Mouse (Mus musculus) spleen, adult 2 months (tissue): ENCODE results near the gene Serinc1. TPM values are rescaled to one million over a fixed set of nuclear protein-coding genes. Genes with fewer than 3 reads are reported as not detected.

Source experiments
- DNase-seq, 2 experiments: peaks; one replicate each; pipeline versions ENCODE4 v3.0.0 to v3.0.0-alpha.2; 2012 to 2021; ENCODE audit warnings: low spot score in 2 of 2, low read depth in 1 of 2
- H3K27ac ChIP-seq: fragments of 200-500 bp; 2 replicates; pipeline ENCODE4 v1.5.1; 2012; ENCODE audit warnings: low read length, inconsistent platforms; ENCODE audit not compliant: insufficient read depth
- H3K27me3 ChIP-seq: fragments of 200-500 bp; 2 replicates; pipeline ENCODE4 v1.6.1; 2012; ENCODE audit warnings: mild to moderate bottlenecking, moderate library complexity, low read length, inconsistent platforms; ENCODE audit not compliant: control insufficient read depth, insufficient read depth
- H3K36me3 ChIP-seq: fragments of 200-500 bp; 2 replicates; pipeline ENCODE4 v1.6.1; 2012; ENCODE audit warnings: mild to moderate bottlenecking, low read length, inconsistent platforms; ENCODE audit not compliant: control insufficient read depth, insufficient read depth
- H3K4me1 ChIP-seq: fragments of 200-500 bp; 2 replicates; pipeline ENCODE4 v1.6.1; 2011; ENCODE audit warnings: inconsistent platforms; ENCODE audit not compliant: control insufficient read depth, insufficient read depth, insufficient read length
- H3K4me3 ChIP-seq: fragments of 200-500 bp; 2 replicates; pipeline ENCODE4 v1.5.1; 2011; ENCODE audit warnings: mild to moderate bottlenecking, inconsistent platforms; ENCODE audit not compliant: insufficient read depth, insufficient read length; ENCODE audit errors: extremely low read depth
- CTCF ChIP-seq: fragments of 200-500 bp; IDR thresholded peaks from 2 replicates; pipeline ENCODE4 v1.5.1; 2011; ENCODE audit warnings: mild to moderate bottlenecking, inconsistent platforms; ENCODE audit not compliant: insufficient read depth, insufficient read length, insufficient replicate concordance; ENCODE audit errors: extremely low read depth
- POLR2A ChIP-seq: fragments of 200-500 bp; IDR thresholded peaks from 2 replicates; pipeline ENCODE4 v1.6.1; 2011; ENCODE audit warnings: low read depth, low read length, inconsistent platforms
- WGBS: fragments of 180-500 bp; shearing (Covaris S2); methylation state at CpG from one replicate; pipeline ENCODE4 v1.1.7; 2018; 5-methylcytosine and 5-hydroxymethylcytosine counted together
- polyA plus RNA-seq: library from polyadenylated mRNA; depleted of rRNA; stranded (reverse); fragments of >200 nt; gene quantifications from 2 replicates; pipeline ENCODE4 v1.2.3, GENCODE M21; 2012; rRNA removed

The Serinc1 gene
- polyA plus RNA-seq, 1 experiment = 21.6 TPM

- 1% methylated on average over 52 of the region's 52 CpGs for WGBS
- H3K4me1 ChIP-seq = no peaks in the 10 kb centered on the region; the same call in 1 of the 2 replicates
- no peaks in the 10 kb centered on the region for H3K36me3 ChIP-seq
- H3K27ac ChIP-seq = peak within 1 kb of the TSS; percentile 45
- DNase-seq = peak; percentile 87 to 93
- no peak for TF ChIP-seq POLR2A
- TF ChIP-seq CTCF = no peak
- no peaks in the 10 kb centered on the region for H3K27me3 ChIP-seq
- peak within 1 kb of the TSS; percentile 73 for H3K4me3 ChIP-seq
Measured at GRCm38 (mm10) chr10:57485908-57486541, 46.3 kb downstream of the Serinc1 start, which contains the start of gene Hsf2. TSS of gene Hsf2 (plus strand) at chr10:57486385.

- no peak overlapping the region for H3K27ac ChIP-seq
- DNase-seq = no peak
- no peak overlapping the region for H3K4me3 ChIP-seq
- no peaks in the 10 kb centered on the region; the same call in 1 of the 2 replicates for H3K4me1 ChIP-seq
- TF ChIP-seq POLR2A (no peak), CTCF (no peak)
- WGBS = 93% methylated on average over 3 of the region's 3 CpGs
- H3K27me3 ChIP-seq = no peaks in the 10 kb centered on the region
- no peaks in the 10 kb centered on the region for H3K36me3 ChIP-seq
Measured at GRCm38 (mm10) chr10:57484741-57485140, 47.6 kb downstream of the Serinc1 start.

DNA sequence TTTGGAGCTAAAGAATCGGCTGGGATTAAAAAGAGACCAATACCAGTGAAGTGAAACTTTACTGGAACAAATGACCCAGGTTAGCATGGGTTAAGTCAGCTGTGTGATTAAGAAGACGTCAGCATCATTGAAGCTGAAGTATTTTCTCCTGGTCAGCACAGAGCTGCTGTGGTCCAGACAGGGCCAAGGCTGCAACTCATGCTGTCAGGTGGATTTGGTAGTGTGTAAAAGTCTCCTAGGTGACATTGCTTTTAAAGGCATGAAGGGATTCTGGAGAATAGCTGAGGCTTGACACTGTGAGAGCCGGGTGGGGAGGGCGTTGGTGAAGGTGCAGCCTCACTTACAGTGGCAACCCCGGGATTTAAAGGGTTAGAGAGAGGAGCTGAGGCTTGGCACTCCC lies 50.6 kb downstream of the Serinc1 start:
- Histone ChIP-seq H3K36me3 (no peaks in the 10 kb centered on the region), H3K27ac (no peak overlapping the region), H3K4me1 (no peaks in the 10 kb centered on the region), H3K27me3 (no peaks in the 10 kb centered on the region), H3K4me3 (no peak overlapping the region)
- no peak for TF ChIP-seq POLR2A
- TF ChIP-seq CTCF = no peak
- WGBS = 78% methylated on average over 5 of the region's 5 CpGs
- no peak for DNase-seq

DNA sequence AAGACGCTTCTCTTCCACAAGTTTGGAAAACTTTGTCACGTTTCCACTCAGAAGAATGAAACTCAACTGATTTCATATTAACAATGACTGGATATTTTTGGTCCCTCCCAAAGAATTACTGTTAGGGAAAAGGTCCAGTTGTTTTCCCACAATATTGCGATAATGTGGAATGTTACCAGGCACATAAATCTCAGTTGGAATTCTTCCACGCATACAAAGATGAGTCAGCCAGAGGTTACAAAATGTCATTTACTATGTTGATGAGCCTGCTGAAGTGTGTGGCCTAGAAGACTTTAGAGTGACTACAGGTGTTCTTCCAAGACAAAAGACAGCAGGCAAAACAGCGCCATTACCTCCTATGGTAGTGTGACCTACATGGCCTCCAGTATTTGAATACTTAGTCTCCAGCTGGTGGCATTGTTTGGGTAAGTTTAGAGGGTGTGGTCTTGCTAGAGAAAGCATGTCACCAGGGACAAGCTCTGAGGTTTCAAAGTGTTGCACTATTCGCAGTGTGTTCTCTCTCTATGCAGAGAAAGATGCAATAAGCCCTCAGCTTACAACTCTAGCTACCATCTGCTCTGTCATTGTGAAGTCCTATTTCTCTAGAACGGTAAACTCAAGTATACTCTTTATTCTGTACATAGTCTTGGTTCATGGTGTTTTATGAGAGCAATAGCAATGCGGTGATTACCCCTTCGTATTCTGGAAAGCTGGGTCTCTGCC lies 55.0 kb downstream of the Serinc1 start:
- no peaks in the 10 kb centered on the region for H3K4me1 ChIP-seq
- no peaks in the 10 kb centered on the region for H3K27me3 ChIP-seq
- H3K4me3 ChIP-seq = no peak overlapping the region
- no peak for TF ChIP-seq CTCF
- no peak for TF ChIP-seq POLR2A
- H3K27ac ChIP-seq = no peak overlapping the region
- no peak for DNase-seq
- WGBS = 88% methylated on average over 9 of the region's 9 CpGs
- H3K36me3 ChIP-seq = no peaks in the 10 kb centered on the region

Other genes with a start within 250 kb of the Serinc1 start
- gene Hsf2, start 46.1 kb downstream of the Serinc1 start, polyA plus RNA-seq = 1.2 TPM in 2 replicates
- 6.5 and 6.6 TPM in 2 replicates for gene Pkib, start 99.5 kb upstream of the Serinc1 start, polyA plus RNA-seq